Mouse (Mus musculus) gonadal fat pad, adult 2 months (tissue): ENCODE measurements at regions not wholly inside any gene's neighbourhood (a gene's known extent, or its start where the extent isn't known, plus 50 kb on each side); places are given as distances from the start of the nearest gene placed in this dataset.
"Not testable (repeated sequence)": the region's sequence is repeated elsewhere in the genome, so short reads cannot be mapped to it uniquely, and the experiment has no call there.

Experiments used
- DNase-seq: peaks from one replicate; pipeline ENCODE4 v3.0.0-alpha.2; 2012; ENCODE audit warnings: low read depth

DNA sequence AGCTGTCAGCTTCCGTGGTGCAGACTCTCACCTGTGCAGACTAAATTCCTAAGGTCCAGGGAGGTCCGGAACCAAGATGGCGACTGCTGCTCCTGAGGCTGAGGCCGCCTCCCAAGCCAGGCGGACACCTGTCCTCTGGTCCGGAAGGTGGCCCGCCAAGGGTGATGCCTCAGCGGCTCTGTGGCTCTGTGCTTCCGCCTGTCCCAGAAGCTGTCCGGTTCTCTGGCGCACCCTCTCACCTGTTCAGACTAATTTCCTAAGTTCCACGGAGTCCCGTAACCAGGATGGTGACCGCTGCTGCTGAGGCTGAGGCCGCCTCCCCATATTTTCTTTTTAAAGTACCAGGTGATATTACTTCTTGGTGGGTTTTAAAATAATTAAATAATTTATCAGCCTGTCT is 65.4 kb upstream of the B3galnt2 start:
- DNase-seq: not testable (repeated sequence)

DNA sequence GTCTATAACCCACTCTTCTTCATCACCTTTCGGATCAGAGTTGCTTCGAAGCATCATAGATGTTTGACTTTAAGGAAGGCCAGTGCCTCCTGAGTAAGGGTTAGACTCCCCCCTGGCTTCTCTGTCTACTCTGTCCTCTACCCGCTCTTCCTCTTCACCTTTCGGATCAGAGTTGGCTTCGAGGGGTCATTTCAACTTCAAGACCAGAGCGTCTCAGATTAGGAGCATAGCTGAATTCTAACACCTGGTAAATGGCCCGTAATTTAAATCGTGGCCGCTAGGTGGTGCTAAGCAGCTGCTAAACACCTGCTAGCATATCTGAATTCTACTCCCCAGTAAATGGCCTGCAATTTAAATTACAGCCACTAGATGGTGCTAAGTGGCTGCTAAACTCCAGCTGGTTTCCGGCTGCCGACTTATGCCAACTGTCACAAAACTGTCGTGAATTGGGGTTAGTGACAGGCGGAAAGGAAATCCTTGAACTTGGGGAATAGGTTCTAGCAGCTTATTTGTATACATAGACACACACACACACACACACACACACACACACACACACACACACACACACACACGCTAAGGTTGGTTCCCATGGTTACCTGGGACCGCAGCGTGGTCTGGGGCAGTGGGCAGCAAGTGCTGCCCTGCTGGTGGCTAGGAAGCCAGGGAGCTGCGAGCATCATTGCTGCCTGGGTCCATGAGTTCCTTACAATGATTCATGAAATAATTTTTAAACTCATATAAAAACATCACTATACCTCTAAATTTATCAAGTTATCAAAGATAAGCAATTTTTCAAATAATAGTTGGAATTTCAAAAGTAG is 64.8 kb upstream of the B3galnt2 start:
- DNase-seq: peak; percentile 92

DNA sequence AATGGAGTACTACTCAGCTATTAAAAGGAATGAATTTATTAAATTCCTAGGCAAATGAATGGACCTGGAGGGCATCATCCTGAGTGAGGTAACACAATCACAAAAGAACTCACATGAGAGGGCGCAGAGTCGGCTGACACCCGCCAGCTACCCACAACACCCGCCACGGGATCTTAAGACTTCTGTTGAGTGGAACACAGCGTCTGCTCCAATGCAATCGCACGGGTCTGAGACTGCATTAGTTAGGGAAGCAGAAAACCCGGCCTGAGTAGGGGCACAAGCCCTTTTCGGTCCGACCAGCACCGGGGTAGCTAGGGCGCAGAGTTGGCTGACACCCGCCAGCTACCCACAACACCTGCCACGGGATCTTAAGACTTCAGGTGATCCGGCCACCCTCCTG is 52.1 kb upstream of the B3galnt2 start:
- not testable (repeated sequence) for DNase-seq
